Mouse (Mus musculus) limb, embryonic 11.5 days (tissue): ENCODE results near the gene Cplx1. TPM values are rescaled to one million over a fixed set of nuclear protein-coding genes. Genes with fewer than 3 reads are reported as not detected.

Experiments used
- ATAC-seq: fragments of 200-750 bp; cut with Nextera tagmentation; 2 replicates; pipeline ENCODE4 v1.8.0; 2017; ENCODE audit warnings: low read depth; ENCODE audit not compliant: insufficient number of reproducible peaks, low FRiP score, low TSS enrichment
- DNase-seq: peaks from one replicate; pipeline ENCODE4 v3.0.0-alpha.2; 2015; ENCODE audit warnings: low spot score
- H3K27ac ChIP-seq: fragments of 300-500 bp; sonication (generic); replicated peaks from 2 replicates; pipeline ENCODE4 v1.5.1; 2014; ENCODE audit warnings: low read depth, mild to moderate bottlenecking, low read length
- H3K27me3 ChIP-seq: fragments of 300-500 bp; sonication (generic); 2 replicates; pipeline ENCODE4 v1.6.1; 2014; ENCODE audit warnings: mild to moderate bottlenecking, low read length, mixed read lengths; ENCODE audit not compliant: control insufficient read depth, insufficient read depth
- H3K36me3 ChIP-seq: fragments of 300-500 bp; sonication (generic); 2 replicates; pipeline ENCODE4 v1.6.1; 2014; ENCODE audit warnings: mild to moderate bottlenecking, low read length, moderate library complexity, mixed read lengths; ENCODE audit not compliant: control insufficient read depth, insufficient read depth
- H3K4me1 ChIP-seq: fragments of 300-500 bp; sonication (generic); 2 replicates; pipeline ENCODE4 v1.6.1; 2014; ENCODE audit warnings: low read length, mixed read lengths; ENCODE audit not compliant: control insufficient read depth, insufficient read depth
- H3K4me2 ChIP-seq: fragments of 300-500 bp; sonication (generic); 2 replicates; pipeline ENCODE4 v1.6.1; 2014; ENCODE audit warnings: low read depth, mild to moderate bottlenecking, moderate library complexity; ENCODE audit not compliant: severe bottlenecking
- H3K4me3 ChIP-seq: fragments of 300-500 bp; sonication (generic); 2 replicates; pipeline ENCODE4 v1.5.1; 2014; ENCODE audit warnings: low read depth, low read length
- H3K9ac ChIP-seq: fragments of 300-500 bp; sonication (generic); 2 replicates; pipeline ENCODE4 v1.6.1; 2014; ENCODE audit warnings: mild to moderate bottlenecking, low read length
- H3K9me3 ChIP-seq: fragments of 300-500 bp; sonication (generic); 2 replicates; pipeline ENCODE4 v1.6.1; 2016; ENCODE audit warnings: low read length; ENCODE audit not compliant: control insufficient read depth
- WGBS: fragments of 180-500 bp; shearing (Covaris S2); extraction: QIAGEN DNeasy Blood & Tissue Kit; methylation state at CpG from one replicate; pipeline ENCODE4 v1.1.7; 2014; 5-methylcytosine and 5-hydroxymethylcytosine counted together
- polyA plus RNA-seq: library from polyadenylated mRNA; unstranded; fragments of >200 nt; fragmentation: Nextera tagmentation; extraction: Ambion mirVana; gene quantifications from 2 replicates; pipeline ENCODE4 v1.2.1, GENCODE M21; 2014

Cplx1 gene
- polyA plus RNA-seq: 0.17 TPM in 1 of 2 replicates, not detected in the other

- H3K27me3 ChIP-seq: peaks cover 28% of the 10 kb centered on the region
Measured at GRCm38 (mm10) chr5:108549489-108550206, at the start of gene Cplx1. TSS of gene Cplx1 (minus strand) at chr5:108550024.

GRCm38 (mm10) chr5:108581361-108581891, 31.6 kb upstream of the Cplx1 start:
- Histone ChIP-seq H3K27ac (no peak overlapping the region), H3K9ac (no peak overlapping the region), H3K4me3 (no peak overlapping the region), H3K36me3 (peaks cover 22% of the 10 kb centered on the region), H3K27me3 (no peaks in the 10 kb centered on the region), H3K9me3 (no peaks in the 10 kb centered on the region), H3K4me1 (no peaks in the 10 kb centered on the region), H3K4me2 (no peak overlapping the region)
- 90% methylated on average over 3 of the region's 3 CpGs for WGBS
- ATAC-seq (no peak), DNase-seq (no peak)

More at GRCm38 (mm10) chr5:108549489-108550206, at the start of gene Cplx1:
- peak within 1 kb of the TSS; percentile 51 for H3K4me2 ChIP-seq
- H3K4me1 ChIP-seq: 0 out of 2 replicates have a peak, but pooled peaks cover 5% of the 10 kb centered on the region
- WGBS: under 1% methylated on average over 55 of the region's 56 CpGs
- H3K9ac ChIP-seq: no peak within 1 kb of the TSS
- H3K9me3 ChIP-seq: no peaks in the 10 kb centered on the region
- ATAC-seq (0 out of 2 replicates have a peak, but pooled peaks have one; percentile 65), DNase-seq (peak; percentile 89)
- no peak within 1 kb of the TSS for H3K27ac ChIP-seq
- no peaks in the 10 kb centered on the region for H3K36me3 ChIP-seq
- peak within 1 kb of the TSS; percentile 12 for H3K4me3 ChIP-seq

- Histone ChIP-seq H3K27ac (no peak overlapping the region), H3K27me3 (no peaks in the 10 kb centered on the region), H3K4me1 (no peaks in the 10 kb centered on the region), H3K4me3 (no peak overlapping the region), H3K9ac (no peak overlapping the region), H3K36me3 (peaks cover 37% of the 10 kb centered on the region), H3K9me3 (no peaks in the 10 kb centered on the region), H3K4me2 (no peak overlapping the region)
- DNase-seq: no peak
- no peak for ATAC-seq
- 92% methylated on average over 6 of the region's 6 CpGs for WGBS
Measured at GRCm38 (mm10) chr5:108573054-108573453, 23.2 kb upstream of the Cplx1 start.

GRCm38 (mm10) chr5:108570991-108571390, 21.2 kb upstream of the Cplx1 start:
- no peak overlapping the region for H3K4me3 ChIP-seq
- H3K36me3 ChIP-seq: peaks cover 29% of the 10 kb centered on the region
- DNase-seq (no peak), ATAC-seq (no peak)
- H3K4me2 ChIP-seq: no peak overlapping the region
- H3K27ac ChIP-seq: no peak overlapping the region
- no peaks in the 10 kb centered on the region for H3K9me3 ChIP-seq
- 94% methylated on average over 1 of the region's 1 CpGs for WGBS
- H3K27me3 ChIP-seq: no peaks in the 10 kb centered on the region
- H3K4me1 ChIP-seq: no peaks in the 10 kb centered on the region
- no peak overlapping the region for H3K9ac ChIP-seq

GRCm38 (mm10) chr5:108567104-108567503, 17.3 kb upstream of the Cplx1 start:
- no peaks in the 10 kb centered on the region for H3K9me3 ChIP-seq
- no peaks in the 10 kb centered on the region for H3K27me3 ChIP-seq
- WGBS: 87% methylated on average over 2 of the region's 2 CpGs
- H3K4me1 ChIP-seq: no peaks in the 10 kb centered on the region
- no peak overlapping the region for H3K4me2 ChIP-seq
- H3K27ac ChIP-seq: no peak overlapping the region
- H3K36me3 ChIP-seq: peaks cover 17% of the 10 kb centered on the region
- DNase-seq: no peak
- H3K4me3 ChIP-seq: no peak overlapping the region
- no peak overlapping the region for H3K9ac ChIP-seq
- no peak for ATAC-seq

GRCm38 (mm10) chr5:108566523-108566922, 16.7 kb upstream of the Cplx1 start:
- Histone ChIP-seq H3K27me3 (no peaks in the 10 kb centered on the region), H3K36me3 (peaks cover 17% of the 10 kb centered on the region), H3K4me1 (no peaks in the 10 kb centered on the region), H3K27ac (no peak overlapping the region), H3K4me2 (no peak overlapping the region), H3K9me3 (no peaks in the 10 kb centered on the region), H3K9ac (no peak overlapping the region), H3K4me3 (no peak overlapping the region)
- DNase-seq (no peak), ATAC-seq (no peak)
- 92% methylated on average over 4 of the region's 4 CpGs for WGBS

GRCm38 (mm10) chr5:108565381-108565780, 15.6 kb upstream of the Cplx1 start:
- no peaks in the 10 kb centered on the region for H3K4me1 ChIP-seq
- no peak overlapping the region for H3K4me3 ChIP-seq

GRCm38 (mm10) chr5:108564346-108564745, 14.5 kb upstream of the Cplx1 start:
- WGBS: 91% methylated on average over 3 of the region's 3 CpGs
- Histone ChIP-seq H3K9ac (no peak overlapping the region), H3K4me2 (no peak overlapping the region), H3K27me3 (no peaks in the 10 kb centered on the region), H3K9me3 (no peaks in the 10 kb centered on the region; the same call in 1 of the 2 replicates), H3K27ac (no peak overlapping the region), H3K4me3 (no peak overlapping the region), H3K36me3 (no peaks in the 10 kb centered on the region), H3K4me1 (no peaks in the 10 kb centered on the region)
- DNase-seq (no peak), ATAC-seq (no peak)

More at GRCm38 (mm10) chr5:108565381-108565780, 15.6 kb upstream of the Cplx1 start:
- no peak for ATAC-seq
- H3K27me3 ChIP-seq: no peaks in the 10 kb centered on the region
- no peaks in the 10 kb centered on the region; the same call in 1 of the 2 replicates for H3K9me3 ChIP-seq
- no peak for DNase-seq
- H3K36me3 ChIP-seq: peaks cover 8% of the 10 kb centered on the region
- H3K9ac ChIP-seq: no peak overlapping the region
- 91% methylated on average over 2 of the region's 2 CpGs for WGBS
- no peak overlapping the region for H3K27ac ChIP-seq
- H3K4me2 ChIP-seq: no peak overlapping the region
